Mouse (Mus musculus): ENCODE measurements around the gene Gm20388. TPM values are rescaled to one million over a fixed set of nuclear protein-coding genes. Genes with fewer than 3 reads are reported as not detected.

Gene Gm20388
- polyA plus RNA-seq, 1 experiment from 2014 or later, result 47.1 TPM

DNA sequence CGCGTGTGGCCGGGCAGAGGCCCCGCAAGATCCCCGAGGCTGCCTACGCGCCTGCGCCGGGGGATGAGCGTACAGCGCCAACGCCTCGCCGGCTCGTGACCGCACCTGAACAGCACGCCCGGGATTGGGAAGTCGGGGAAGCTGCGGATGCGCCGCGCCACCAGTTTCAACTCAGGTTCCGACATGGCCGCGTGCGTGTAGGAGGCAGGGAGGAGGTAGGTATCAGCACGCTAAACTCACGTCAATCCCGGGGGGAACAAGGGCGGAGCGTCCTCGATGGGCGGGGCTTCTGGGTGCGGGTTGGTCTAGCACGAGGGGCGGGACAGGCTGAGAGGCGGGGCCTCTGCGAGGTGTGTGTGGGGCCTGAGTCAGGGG is 2666.0 kb downstream of the Gm20388 start, which contains the start of gene Aprt:
Gene Aprt (minus strand): TSS at position 262 of the 375 bp plus-strand sequence.
- under 1% methylated on average over 37 of the region's 39 CpGs for WGBS (ENCODE audit: missing documents)
- H3K79me2 ChIP-seq (ENCODE audit: inconsistent target), result peaks cover 30% of the 10 kb centered on the region
- H3K4me3 ChIP-seq (ENCODE audit: inconsistent target), result peak within 1 kb of the TSS; percentile 78
- H3K27ac ChIP-seq, result peak within 1 kb of the TSS; percentile 78
- peaks cover 26% of the 10 kb centered on the region; the same call in 1 of the 2 replicates for H3K36me3 ChIP-seq (ENCODE audit: inconsistent target)

GRCm38 (mm10) chr8:122577116-122577515 is 2666.5 kb downstream of the Gm20388 start:
- peaks cover 22% of the 10 kb centered on the region; the same call in 1 of the 2 replicates for H3K36me3 ChIP-seq (ENCODE audit: inconsistent target)
- H3K4me3 ChIP-seq (ENCODE audit: inconsistent target), result no peak overlapping the region

GRCm38 (mm10) chr8:122579196-122579595 is 2668.6 kb downstream of the Gm20388 start:
- WGBS (ENCODE audit: missing documents), result 90% methylated on average over 7 of the region's 7 CpGs
- Histone ChIP-seq H3K36me3 (ENCODE audit: inconsistent target) (0 out of 2 replicates have a peak, but pooled peaks cover 9% of the 10 kb centered on the region), H3K4me3 (ENCODE audit: inconsistent target) (no peak overlapping the region), H3K27ac (no peak overlapping the region), H3K79me2 (ENCODE audit: inconsistent target) (peaks cover 20% of the 10 kb centered on the region)

More at GRCm38 (mm10) chr8:122577116-122577515, 2666.5 kb downstream of the Gm20388 start:
- Histone ChIP-seq H3K27ac (no peak overlapping the region), H3K79me2 (ENCODE audit: inconsistent target) (peaks cover 25% of the 10 kb centered on the region)
- WGBS (ENCODE audit: missing documents), result 74% methylated on average over 10 of the region's 10 CpGs

DNA sequence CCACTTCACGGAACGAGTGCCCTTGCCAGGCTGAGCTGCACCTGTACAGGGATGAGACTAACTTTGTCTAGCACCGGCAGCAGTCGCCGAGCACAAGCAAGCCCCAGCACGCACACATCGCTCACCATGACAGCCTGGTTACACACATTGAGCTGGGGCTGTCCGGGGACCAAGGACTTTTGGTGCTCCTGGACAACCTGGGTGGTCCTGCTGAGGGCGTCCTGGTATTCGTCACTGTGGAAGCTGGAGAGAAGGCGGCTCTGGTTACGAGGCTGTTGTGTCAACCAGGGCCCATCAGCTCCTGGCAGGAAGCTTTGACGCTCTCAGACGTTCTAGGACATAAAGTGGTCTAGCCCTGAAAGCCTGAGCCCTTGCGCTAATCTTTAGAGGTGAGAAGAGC is 2670.3 kb downstream of the Gm20388 start:
- no peak overlapping the region for H3K27ac ChIP-seq
- H3K79me2 ChIP-seq (ENCODE audit: inconsistent target), result peaks cover 5% of the 10 kb centered on the region
- H3K36me3 ChIP-seq (ENCODE audit: inconsistent target), result 0 out of 2 replicates have a peak, but pooled peaks cover 9% of the 10 kb centered on the region
- WGBS (ENCODE audit: missing documents), result 97% methylated on average over 8 of the region's 15 CpGs
- H3K4me3 ChIP-seq (ENCODE audit: inconsistent target), result no peak overlapping the region

DNA sequence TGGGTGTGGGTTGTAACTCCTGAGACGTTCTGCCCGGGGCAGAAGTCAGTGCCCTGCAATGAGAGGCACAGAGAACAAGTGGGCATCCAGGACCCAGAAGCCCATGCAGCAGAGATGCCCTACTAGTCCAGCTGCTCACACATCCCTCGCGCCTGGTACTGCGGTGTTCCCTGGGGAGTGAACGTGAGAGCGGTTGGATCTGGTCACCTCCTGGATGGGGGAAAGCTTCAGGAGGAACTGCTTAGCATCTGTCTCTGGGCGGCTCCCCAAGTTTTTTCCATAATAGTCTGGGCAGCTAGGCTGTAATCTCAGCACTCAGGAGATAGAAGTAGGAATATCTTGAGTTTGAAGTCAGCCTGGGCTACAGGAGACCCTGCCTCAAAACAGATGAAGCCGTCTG is 2674.3 kb downstream of the Gm20388 start:
- H3K36me3 ChIP-seq (ENCODE audit: inconsistent target), result no peaks in the 10 kb centered on the region
- peak overlapping the region; percentile 68 for H3K27ac ChIP-seq
- 87% methylated on average over 9 of the region's 9 CpGs for WGBS (ENCODE audit: missing documents)
- no peak overlapping the region for H3K4me3 ChIP-seq (ENCODE audit: inconsistent target)
- H3K79me2 ChIP-seq (ENCODE audit: inconsistent target), result no peaks in the 10 kb centered on the region

DNA sequence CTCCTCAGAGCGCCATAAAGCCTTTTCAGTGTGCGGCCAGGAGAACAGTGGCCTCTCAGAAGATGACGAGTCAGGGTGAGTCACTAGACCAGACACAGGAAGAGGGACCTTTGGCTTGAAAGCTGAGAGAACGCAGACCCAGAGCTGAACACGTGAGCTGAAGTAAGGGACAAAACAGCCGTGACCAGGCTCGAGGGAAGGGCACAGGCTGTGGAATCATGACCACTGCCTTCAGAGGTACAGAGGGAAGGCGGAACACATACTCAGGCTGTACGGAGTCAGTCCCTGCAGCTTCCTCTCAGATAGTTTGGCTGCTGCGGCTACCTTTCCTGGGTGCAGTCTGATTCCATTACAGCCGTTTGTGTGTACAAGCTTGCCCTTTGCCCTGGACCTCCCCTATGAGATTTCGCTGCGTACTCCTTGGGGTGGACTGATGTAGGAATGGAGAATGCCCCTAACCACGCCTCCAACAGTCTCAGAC is 2674.8 kb downstream of the Gm20388 start:
- Histone ChIP-seq H3K79me2 (ENCODE audit: inconsistent target) (no peaks in the 10 kb centered on the region), H3K4me3 (ENCODE audit: inconsistent target) (no peak overlapping the region), H3K27ac (peak overlapping the region; percentile 68), H3K36me3 (ENCODE audit: inconsistent target) (no peaks in the 10 kb centered on the region)
- WGBS (ENCODE audit: missing documents), result 50% methylated on average over 14 of the region's 14 CpGs

DNA sequence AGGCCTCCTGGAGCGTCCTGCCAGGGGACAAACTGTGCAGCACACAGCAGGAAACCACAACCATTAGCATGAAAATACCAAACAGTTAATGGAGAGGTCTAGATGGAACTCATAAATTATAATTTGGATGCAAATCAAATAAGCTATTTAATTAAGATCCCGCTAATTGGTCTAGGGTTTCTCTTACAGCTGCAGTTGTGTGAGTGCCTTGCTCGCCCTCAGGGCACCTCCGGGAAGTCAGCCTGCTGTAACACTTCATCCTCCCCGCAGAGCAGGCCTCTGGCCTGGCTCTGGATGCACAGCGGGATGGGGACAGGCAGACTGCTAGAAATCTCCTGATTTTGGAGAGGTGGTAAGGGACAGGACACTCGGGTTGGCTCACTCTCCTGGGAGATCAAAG is 2675.5 kb downstream of the Gm20388 start:
- H3K79me2 ChIP-seq (ENCODE audit: inconsistent target), result no peaks in the 10 kb centered on the region
- H3K36me3 ChIP-seq (ENCODE audit: inconsistent target), result no peaks in the 10 kb centered on the region
- peak overlapping the region; percentile 68 for H3K27ac ChIP-seq
- 91% methylated on average over 7 of the region's 7 CpGs for WGBS (ENCODE audit: missing documents)
- no peak overlapping the region for H3K4me3 ChIP-seq (ENCODE audit: inconsistent target)

- no peak overlapping the region for H3K4me3 ChIP-seq (ENCODE audit: inconsistent target)
- no peaks in the 10 kb centered on the region for H3K36me3 ChIP-seq (ENCODE audit: inconsistent target)
- 95% methylated on average over 8 of the region's 10 CpGs for WGBS (ENCODE audit: missing documents)
- no peak overlapping the region for H3K27ac ChIP-seq
- H3K79me2 ChIP-seq (ENCODE audit: inconsistent target), result no peaks in the 10 kb centered on the region
These were observed 2676.1 kb downstream of the Gm20388 start for GRCm38 (mm10) chr8:122586749-122587148.

DNA sequence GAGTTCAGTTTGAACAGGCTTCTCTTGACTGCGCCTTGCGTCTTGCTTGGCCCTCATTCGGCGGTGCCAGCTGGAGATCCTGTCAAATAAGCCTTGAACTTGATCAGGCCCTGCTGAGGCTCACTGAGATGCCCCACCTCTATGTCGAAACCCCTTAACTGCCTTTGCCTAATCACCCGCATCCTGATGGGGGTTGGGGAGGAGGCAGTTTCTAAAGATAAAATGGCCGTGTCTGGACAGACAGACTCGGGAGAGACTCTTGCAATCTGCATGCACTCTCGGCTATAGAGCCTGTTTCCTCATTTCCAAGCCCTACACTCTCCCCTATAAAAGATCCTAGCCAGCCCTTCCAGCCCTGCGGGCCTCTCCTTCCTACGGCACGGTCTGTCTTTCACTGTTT is 2682.6 kb downstream of the Gm20388 start:
- Histone ChIP-seq H3K27ac (no peak overlapping the region), H3K4me3 (ENCODE audit: inconsistent target) (no peak overlapping the region), H3K36me3 (ENCODE audit: inconsistent target) (peaks cover 26% of the 10 kb centered on the region), H3K79me2 (ENCODE audit: inconsistent target) (no peaks in the 10 kb centered on the region)
- 39% methylated on average over 12 of the region's 12 CpGs for WGBS (ENCODE audit: missing documents)

DNA sequence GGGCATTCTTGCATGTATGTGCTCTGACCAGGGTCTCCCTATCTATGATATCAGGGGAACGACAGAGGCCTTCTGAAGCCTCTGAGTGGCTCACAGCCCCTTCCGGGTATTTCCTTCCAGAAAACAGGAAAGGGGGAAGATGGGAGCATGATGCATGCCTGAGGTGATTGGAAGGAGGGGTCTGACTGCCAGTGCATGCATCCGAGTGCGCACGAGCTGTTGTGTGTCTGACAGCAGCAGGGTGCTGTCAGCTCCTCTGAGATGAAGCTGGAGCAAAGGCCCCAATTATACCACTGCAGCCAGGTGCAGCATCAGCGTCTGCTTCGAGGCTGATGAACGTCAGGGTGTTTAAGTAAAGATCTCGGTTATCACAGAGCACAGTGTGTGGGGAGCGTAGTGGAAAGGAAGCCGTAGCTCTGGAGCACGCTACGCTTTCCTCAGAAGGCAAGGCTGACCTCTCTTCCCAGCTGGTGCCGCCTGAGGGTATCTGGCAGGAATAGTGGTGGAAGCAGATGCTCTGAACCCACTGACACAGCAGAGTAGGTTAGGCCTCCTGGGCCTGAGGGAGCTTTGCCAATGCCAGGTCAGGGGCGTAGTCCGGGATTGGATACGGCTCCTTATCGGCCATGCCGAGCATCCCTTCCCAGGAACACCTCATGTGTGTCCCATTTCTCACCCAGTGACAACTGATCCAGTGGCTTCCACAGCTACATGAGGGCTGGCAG is 2683.3 kb downstream of the Gm20388 start:
- no peaks in the 10 kb centered on the region for H3K79me2 ChIP-seq (ENCODE audit: inconsistent target)
- H3K36me3 ChIP-seq (ENCODE audit: inconsistent target), result peaks cover 33% of the 10 kb centered on the region
- no peak overlapping the region for H3K27ac ChIP-seq
- no peak overlapping the region for H3K4me3 ChIP-seq (ENCODE audit: inconsistent target)
- WGBS (ENCODE audit: missing documents), result 90% methylated on average over 17 of the region's 19 CpGs

DNA sequence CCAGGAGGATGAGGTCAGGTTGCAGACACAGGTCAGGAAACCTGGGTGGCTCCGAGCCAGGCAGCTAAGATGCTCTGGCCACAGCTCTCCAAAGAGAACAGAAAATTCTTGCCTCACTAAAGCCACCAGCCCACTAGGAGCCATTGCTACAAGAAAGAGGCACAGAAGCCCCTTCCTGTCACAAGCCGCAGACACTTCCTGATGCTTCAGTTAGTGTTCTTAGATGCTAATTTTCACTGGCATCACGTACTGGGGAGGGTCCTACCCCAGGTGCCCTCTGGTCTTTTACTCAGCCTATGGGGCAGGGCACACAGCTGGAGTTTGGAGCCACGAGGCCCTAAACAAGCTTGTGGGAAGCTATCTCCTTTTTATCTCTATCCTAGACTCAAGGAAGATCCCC is 2685.4 kb downstream of the Gm20388 start:
- H3K36me3 ChIP-seq (ENCODE audit: inconsistent target), result peaks cover 54% of the 10 kb centered on the region
- H3K27ac ChIP-seq, result no peak overlapping the region
- no peaks in the 10 kb centered on the region for H3K79me2 ChIP-seq (ENCODE audit: inconsistent target)
- WGBS (ENCODE audit: missing documents), result 37% methylated on average over 4 of the region's 4 CpGs
- no peak overlapping the region for H3K4me3 ChIP-seq (ENCODE audit: inconsistent target)

GRCm38 (mm10) chr8:122600666-122601065 is 2690.0 kb downstream of the Gm20388 start:
- H3K36me3 ChIP-seq (ENCODE audit: inconsistent target), result peaks cover 54% of the 10 kb centered on the region
- over 99% methylated on average over 9 of the region's 9 CpGs for WGBS (ENCODE audit: missing documents)
- no peak overlapping the region for H3K27ac ChIP-seq
- H3K4me3 ChIP-seq (ENCODE audit: inconsistent target), result no peak overlapping the region
- H3K79me2 ChIP-seq (ENCODE audit: inconsistent target), result no peaks in the 10 kb centered on the region; the same call in 1 of the 2 replicates

- Histone ChIP-seq H3K36me3 (ENCODE audit: inconsistent target) (peaks cover 34% of the 10 kb centered on the region; the same call in 1 of the 2 replicates), H3K4me3 (ENCODE audit: inconsistent target) (no peak overlapping the region), H3K27ac (peak overlapping the region; percentile 62), H3K79me2 (ENCODE audit: inconsistent target) (peaks cover 21% of the 10 kb centered on the region)
- 27% methylated on average over 1 of the region's 1 CpGs for WGBS (ENCODE audit: missing documents)
These were observed 2694.0 kb downstream of the Gm20388 start for GRCm38 (mm10) chr8:122604640-122605039.

DNA sequence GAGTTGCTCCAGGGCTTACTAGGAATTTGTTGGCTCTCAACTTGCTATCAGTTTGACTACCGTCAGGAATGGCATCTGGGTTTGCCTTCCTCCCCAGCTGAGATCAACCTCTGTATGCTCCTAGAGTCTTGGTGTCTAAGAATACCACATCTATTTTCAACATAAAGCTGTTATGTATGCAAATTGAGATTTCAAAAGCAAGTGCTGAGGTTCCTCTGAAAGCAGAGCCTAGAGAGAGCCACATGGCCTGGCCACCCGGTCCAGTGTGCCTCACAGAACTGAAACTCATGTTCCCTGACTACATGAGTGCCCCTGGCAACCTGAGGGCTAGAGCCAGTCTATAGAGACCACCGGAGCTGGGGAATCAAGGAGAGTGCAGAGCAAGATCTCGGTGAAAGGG is 2694.7 kb downstream of the Gm20388 start:
- peaks cover 28% of the 10 kb centered on the region for H3K79me2 ChIP-seq (ENCODE audit: inconsistent target)
- H3K36me3 ChIP-seq (ENCODE audit: inconsistent target), result peaks cover 27% of the 10 kb centered on the region; the same call in 1 of the 2 replicates
- no peak overlapping the region for H3K4me3 ChIP-seq (ENCODE audit: inconsistent target)
- H3K27ac ChIP-seq, result peak overlapping the region; percentile 62
- WGBS (ENCODE audit: missing documents), result 45% methylated on average over 4 of the region's 4 CpGs

- 88% methylated on average over 9 of the region's 12 CpGs for WGBS (ENCODE audit: missing documents)
- H3K36me3 ChIP-seq (ENCODE audit: inconsistent target), result peaks cover 16% of the 10 kb centered on the region; the same call in 1 of the 2 replicates
- no peak overlapping the region for H3K27ac ChIP-seq
These were observed 2696.2 kb downstream of the Gm20388 start for GRCm38 (mm10) chr8:122606810-122607209.

More at GRCm38 (mm10) chr8:122606810-122607209, 2696.2 kb downstream of the Gm20388 start:
- Histone ChIP-seq H3K79me2 (ENCODE audit: inconsistent target) (peaks cover 35% of the 10 kb centered on the region), H3K4me3 (ENCODE audit: inconsistent target) (no peak overlapping the region)

Measured in macrophage (primary cell).